Mouse (Mus musculus) cortical plate, adult 2 months (tissue): ENCODE data around the gene Il10.

ENCODE experiments used
- CTCF ChIP-seq: fragments of 200-500 bp; IDR thresholded peaks from 2 replicates; pipeline ENCODE4 v1.5.1; 2011; ENCODE audit warnings: mild to moderate bottlenecking, control low read depth, low read length; ENCODE audit not compliant: insufficient read depth; ENCODE audit errors: extremely low read depth
- POLR2A ChIP-seq: fragments of 200-500 bp; IDR thresholded peaks from 2 replicates; pipeline ENCODE4 v1.6.1; 2011; ENCODE audit warnings: mild to moderate bottlenecking, low read length, control low read depth; ENCODE audit not compliant: insufficient read depth; ENCODE audit errors: extremely low read depth

DNA sequence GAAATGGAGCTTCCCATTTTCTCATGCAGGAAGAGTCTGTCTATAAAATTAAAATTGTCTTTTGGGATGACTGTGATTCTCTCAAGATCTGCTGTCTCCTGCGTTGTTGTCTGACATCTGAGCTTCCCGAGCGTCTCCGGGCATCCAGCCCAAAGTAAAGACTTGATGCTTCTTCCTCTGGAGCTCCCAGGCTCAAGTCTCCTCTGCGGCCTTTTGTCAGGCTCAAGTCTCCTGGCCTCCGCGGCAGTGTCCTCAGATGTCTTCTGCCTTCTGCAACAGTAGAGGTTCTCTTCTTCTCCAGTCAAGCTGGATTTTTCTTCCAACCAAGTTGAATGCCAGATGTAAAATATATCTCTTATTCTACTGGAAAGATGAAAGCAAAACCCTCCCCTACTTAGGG is 49.4 kb downstream of the Il10 start:
- TF ChIP-seq POLR2A (no peak), CTCF (no peak)
